Mouse (Mus musculus) heart, embryonic 16.5 days (tissue): ENCODE measurements around the gene Ywhah. TPM values are rescaled to one million over a fixed set of nuclear protein-coding genes. Genes with fewer than 3 reads are reported as not detected.

Experiments used
- ATAC-seq: fragments of 200-750 bp; cut with Nextera tagmentation; replicated peaks from 2 replicates; pipeline ENCODE4 v1.8.0; 2017; ENCODE audit warnings: moderate number of reproducible peaks; ENCODE audit not compliant: insufficient read depth, low FRiP score; ENCODE audit errors: extremely low read depth
- H3K27ac ChIP-seq: fragments of 300-500 bp; sonication (generic); 2 replicates; pipeline ENCODE4 v1.5.1; 2014; ENCODE audit warnings: mild to moderate bottlenecking, low read length, control low read depth, moderate library complexity
- H3K27me3 ChIP-seq: fragments of 300-500 bp; sonication (generic); 2 replicates; pipeline ENCODE4 v1.6.1; 2014; ENCODE audit warnings: low read length, mixed read lengths; ENCODE audit not compliant: control insufficient read depth, insufficient read depth
- H3K36me3 ChIP-seq: fragments of 300-500 bp; sonication (generic); 2 replicates; pipeline ENCODE4 v1.6.1; 2014; ENCODE audit not compliant: control insufficient read depth, insufficient read depth
- H3K4me1 ChIP-seq: fragments of 300-500 bp; sonication (generic); 2 replicates; pipeline ENCODE4 v1.6.1; 2014; ENCODE audit warnings: low read length, mixed read lengths; ENCODE audit not compliant: control insufficient read depth, insufficient read depth
- H3K4me2 ChIP-seq: fragments of 300-500 bp; sonication (generic); 2 replicates; pipeline ENCODE4 v1.6.1; 2014; ENCODE audit warnings: low read depth, mild to moderate bottlenecking, control low read depth, low read length
- H3K4me3 ChIP-seq: fragments of 300-500 bp; sonication (generic); 2 replicates; pipeline ENCODE4 v1.5.1; 2014; ENCODE audit warnings: mild to moderate bottlenecking, control low read depth, low read length
- H3K9ac ChIP-seq: fragments of 300-500 bp; sonication (generic); 2 replicates; pipeline ENCODE4 v1.6.1; 2014; ENCODE audit warnings: low read length, control low read depth
- H3K9me3 ChIP-seq: fragments of 300-500 bp; sonication (generic); replicated peaks from 2 replicates; pipeline ENCODE4 v1.6.1; 2016; ENCODE audit warnings: low read length; ENCODE audit not compliant: control insufficient read depth
- WGBS: fragments of 180-500 bp; shearing (Covaris S2); extraction: QIAGEN DNeasy Blood & Tissue Kit; methylation state at CpG from one replicate; pipeline ENCODE4 v1.1.7; 2014; 5-methylcytosine and 5-hydroxymethylcytosine counted together
- polyA plus RNA-seq: library from polyadenylated mRNA; unstranded; fragments of >200 nt; fragmentation: Nextera tagmentation; extraction: Ambion mirVana; gene quantifications from 2 replicates; pipeline ENCODE4 v1.2.1, GENCODE M21; 2015

The Ywhah gene
- polyA plus RNA-seq: 469 and 540 TPM in 2 replicates

GRCm38 (mm10) chr5:33018561-33019425 is at the start of gene Ywhah:
Gene Ywhah, plus strand, starts transcription at chr5:33018816.
- peak within 1 kb of the TSS; percentile 97 for H3K9ac ChIP-seq
- no peaks in the 10 kb centered on the region for H3K27me3 ChIP-seq
- no peaks in the 10 kb centered on the region for H3K36me3 ChIP-seq
- under 1% methylated on average over 102 of the region's 121 CpGs for WGBS
- H3K4me3 ChIP-seq: peak within 1 kb of the TSS; percentile 94
- H3K9me3 ChIP-seq: no peaks in the 10 kb centered on the region
- H3K4me2 ChIP-seq: peak within 1 kb of the TSS; percentile 87
- H3K27ac ChIP-seq: peak within 1 kb of the TSS; percentile 99
- H3K4me1 ChIP-seq: peaks cover 41% of the 10 kb centered on the region
- ATAC-seq: peak; percentile 96

- Histone ChIP-seq H3K27me3 (no peaks in the 10 kb centered on the region), H3K4me1 (peaks cover 4% of the 10 kb centered on the region; the same call in 1 of the 2 replicates), H3K4me2 (no peak overlapping the region), H3K27ac (no peak overlapping the region), H3K9ac (no peak overlapping the region), H3K9me3 (no peaks in the 10 kb centered on the region), H3K36me3 (peaks cover 7% of the 10 kb centered on the region; the same call in 1 of the 2 replicates), H3K4me3 (no peak overlapping the region)
- no peak for ATAC-seq
- WGBS: 84% methylated on average over 4 of the region's 4 CpGs
These were observed 42.1 kb upstream of the Ywhah start for GRCm38 (mm10) chr5:32976541-32976940.

GRCm38 (mm10) chr5:32977179-32977578 is 41.4 kb upstream of the Ywhah start:
- H3K4me1 ChIP-seq: peaks cover 4% of the 10 kb centered on the region; the same call in 1 of the 2 replicates
- no peaks in the 10 kb centered on the region for H3K27me3 ChIP-seq
- H3K36me3 ChIP-seq: peaks cover 9% of the 10 kb centered on the region
- no peak overlapping the region for H3K4me2 ChIP-seq
- H3K27ac ChIP-seq: no peak overlapping the region
- H3K4me3 ChIP-seq: no peak overlapping the region
- H3K9ac ChIP-seq: no peak overlapping the region
- no peak for ATAC-seq
- H3K9me3 ChIP-seq: no peaks in the 10 kb centered on the region

- Histone ChIP-seq H3K36me3 (peaks cover 18% of the 10 kb centered on the region), H3K9me3 (no peaks in the 10 kb centered on the region), H3K27ac (no peak overlapping the region), H3K4me1 (peaks cover 17% of the 10 kb centered on the region), H3K4me2 (no peak overlapping the region), H3K9ac (no peak overlapping the region), H3K4me3 (no peak overlapping the region), H3K27me3 (no peaks in the 10 kb centered on the region)
- 85% methylated on average over 1 of the region's 1 CpGs for WGBS
- no peak for ATAC-seq
These were observed 33.2 kb upstream of the Ywhah start for GRCm38 (mm10) chr5:32985379-32985778.

- no peaks in the 10 kb centered on the region for H3K27me3 ChIP-seq
- peaks cover 27% of the 10 kb centered on the region for H3K4me1 ChIP-seq
- H3K4me3 ChIP-seq: no peak overlapping the region
- peaks cover 16% of the 10 kb centered on the region for H3K36me3 ChIP-seq
- no peak overlapping the region; the same call in 1 of the 2 replicates for H3K27ac ChIP-seq
- H3K9me3 ChIP-seq: no peaks in the 10 kb centered on the region
- no peak overlapping the region for H3K9ac ChIP-seq
- 70% methylated on average over 1 of the region's 1 CpGs for WGBS
- ATAC-seq: no peak
- no peak overlapping the region for H3K4me2 ChIP-seq
These were observed 30.7 kb upstream of the Ywhah start for GRCm38 (mm10) chr5:32987873-32988272.

GRCm38 (mm10) chr5:32989959-32990640 is 28.5 kb upstream of the Ywhah start:
- peak overlapping the region; percentile 95 for H3K27ac ChIP-seq
- H3K4me1 ChIP-seq: peaks cover 31% of the 10 kb centered on the region
- peaks cover 4% of the 10 kb centered on the region; the same call in 1 of the 2 replicates for H3K36me3 ChIP-seq
- no peaks in the 10 kb centered on the region for H3K9me3 ChIP-seq
- H3K4me3 ChIP-seq: peak overlapping the region; percentile 32
- ATAC-seq: peak; percentile 73
- peak overlapping the region; percentile 68 for H3K9ac ChIP-seq
- WGBS: 32% methylated on average over 13 of the region's 13 CpGs
- peak overlapping the region; percentile 60 for H3K4me2 ChIP-seq
- H3K27me3 ChIP-seq: no peaks in the 10 kb centered on the region

- H3K4me3 ChIP-seq: peak overlapping the region; percentile 32; the same call in 1 of the 2 replicates
- ATAC-seq: peak; percentile 72
- H3K9me3 ChIP-seq: no peaks in the 10 kb centered on the region
- H3K36me3 ChIP-seq: peaks cover 4% of the 10 kb centered on the region; the same call in 1 of the 2 replicates
- 28% methylated on average over 8 of the region's 8 CpGs for WGBS
- peak overlapping the region; percentile 60 for H3K4me2 ChIP-seq
- H3K27ac ChIP-seq: peak overlapping the region; percentile 95
- no peaks in the 10 kb centered on the region for H3K27me3 ChIP-seq
- H3K4me1 ChIP-seq: peaks cover 31% of the 10 kb centered on the region
- H3K9ac ChIP-seq: peak overlapping the region; percentile 68
These were observed 27.5 kb upstream of the Ywhah start for GRCm38 (mm10) chr5:32991152-32991551.

- H3K36me3 ChIP-seq: no peaks in the 10 kb centered on the region
- 60% methylated on average over 2 of the region's 2 CpGs for WGBS
- H3K27ac ChIP-seq: no peak overlapping the region
- H3K4me3 ChIP-seq: no peak overlapping the region
- peaks cover 19% of the 10 kb centered on the region for H3K4me1 ChIP-seq
- ATAC-seq: no peak
- H3K9me3 ChIP-seq: no peaks in the 10 kb centered on the region
- no peaks in the 10 kb centered on the region for H3K27me3 ChIP-seq
- no peak overlapping the region for H3K4me2 ChIP-seq
- H3K9ac ChIP-seq: no peak overlapping the region
These were observed 24.1 kb upstream of the Ywhah start for GRCm38 (mm10) chr5:32994471-32994870.

- 74% methylated on average over 4 of the region's 4 CpGs for WGBS
- H3K4me1 ChIP-seq: peaks cover 11% of the 10 kb centered on the region
- no peaks in the 10 kb centered on the region for H3K9me3 ChIP-seq
- no peak overlapping the region for H3K4me3 ChIP-seq
- no peaks in the 10 kb centered on the region for H3K27me3 ChIP-seq
- H3K9ac ChIP-seq: no peak overlapping the region
- H3K4me2 ChIP-seq: no peak overlapping the region
- no peaks in the 10 kb centered on the region for H3K36me3 ChIP-seq
- no peak for ATAC-seq
- no peak overlapping the region for H3K27ac ChIP-seq
These were observed 22.9 kb upstream of the Ywhah start for GRCm38 (mm10) chr5:32995756-32996155.
